Mouse (Mus musculus): Measurements from ENCODE around the gene Pfn4. TPM values are rescaled to one million over a fixed set of nuclear protein-coding genes. Genes with fewer than 3 reads are reported as not detected.
A peak's percentile ranks its signal among the peaks of the same experiment; 100 is the strongest.
"Not testable (repeated sequence)": the region's sequence is repeated elsewhere in the genome, so short reads cannot be mapped to it uniquely, and the experiment has no call there.

Gene Pfn4
- polyA plus RNA-seq, 1 experiment, result 11.0 TPM

GRCm38 (mm10) chr12:4777734-4778133 lies 8.9 kb downstream of the Pfn4 start:
- 91% methylated on average over 6 of the region's 6 CpGs for WGBS
- Histone ChIP-seq H3K27me3 (ENCODE audit: control insufficient read depth, insufficient read depth, low read length) (no peaks in the 10 kb centered on the region; the same call in 1 of the 2 replicates), H3K4me1 (ENCODE audit: control insufficient read depth, insufficient read depth, low read length) (0 out of 2 replicates have a peak, but pooled peaks cover 5% of the 10 kb centered on the region), H3K27ac (ENCODE audit: insufficient read depth, low read length) (no peak overlapping the region), H3K4me3 (replicated peaks; ENCODE audit: insufficient read depth, low read depth, low read length) (no peak overlapping the region)
- TF ChIP-seq POLR2A (IDR thresholded peaks at IDR 0.05; ENCODE audit: borderline replicate concordance, insufficient read depth, low read length) (no peak), CTCF (IDR thresholded peaks at IDR 0.05; ENCODE audit: borderline replicate concordance, insufficient read depth, low read depth, low read length) (no peak)
- no peak for DNase-seq

- Histone ChIP-seq H3K4me1 (ENCODE audit: control insufficient read depth, insufficient read depth, low read length) (0 out of 2 replicates have a peak, but pooled peaks cover 5% of the 10 kb centered on the region), H3K27ac (ENCODE audit: insufficient read depth, low read length) (no peak overlapping the region), H3K27me3 (ENCODE audit: control insufficient read depth, insufficient read depth, low read length) (no peaks in the 10 kb centered on the region; the same call in 1 of the 2 replicates), H3K4me3 (replicated peaks; ENCODE audit: insufficient read depth, low read depth, low read length) (no peak overlapping the region)
- DNase-seq, result no peak
- TF ChIP-seq CTCF (IDR thresholded peaks at IDR 0.05; ENCODE audit: borderline replicate concordance, insufficient read depth, low read depth, low read length), result no peak
- no peak for TF ChIP-seq POLR2A (IDR thresholded peaks at IDR 0.05; ENCODE audit: borderline replicate concordance, insufficient read depth, low read length)
- 81% methylated on average over 2 of the region's 2 CpGs for WGBS
Measured at GRCm38 (mm10) chr12:4780245-4780644, 11.4 kb downstream of the Pfn4 start.

- TF ChIP-seq POLR2A (IDR thresholded peaks at IDR 0.05; ENCODE audit: borderline replicate concordance, insufficient read depth, low read length) (no peak), CTCF (IDR thresholded peaks at IDR 0.05; ENCODE audit: borderline replicate concordance, insufficient read depth, low read depth, low read length) (no peak)
Measured at GRCm38 (mm10) chr12:4781270-4781669, 12.4 kb downstream of the Pfn4 start.

DNA sequence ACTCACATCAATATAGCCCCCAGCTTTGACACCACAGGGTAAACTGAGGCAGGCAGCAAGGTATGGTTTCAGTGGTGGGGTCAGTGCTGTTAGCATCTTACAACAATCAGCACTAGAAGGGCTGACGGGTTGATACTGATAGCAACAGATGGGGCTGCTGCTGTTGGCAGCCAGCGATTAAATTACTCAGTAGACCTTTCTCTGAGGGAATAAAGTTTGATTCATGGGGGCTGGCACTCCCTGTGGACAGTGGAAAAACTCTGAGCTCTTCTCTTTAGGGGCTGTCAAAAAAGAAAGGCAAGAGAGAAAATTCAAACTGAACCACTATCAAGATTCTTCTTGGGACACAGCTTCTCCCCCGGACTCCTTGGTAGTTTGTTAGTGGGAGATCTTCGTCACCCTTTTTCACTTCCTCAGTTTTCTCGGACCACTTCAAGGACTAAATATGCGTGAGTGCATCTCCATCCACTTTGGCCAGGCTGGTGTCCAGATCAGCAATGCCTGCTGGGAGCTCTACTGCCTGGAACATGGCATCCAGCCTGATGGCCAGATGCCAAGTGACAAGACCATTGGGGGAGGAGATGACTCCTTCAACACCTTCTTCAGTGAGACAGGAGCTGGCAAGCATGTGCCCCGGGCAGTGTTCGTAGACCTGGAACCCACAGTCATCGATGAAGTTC lies 13.0 kb downstream of the Pfn4 start:
- DNase-seq, result peak; percentile 36 to 37
- WGBS, result 16% methylated on average over 9 of the region's 9 CpGs

More at GRCm38 (mm10) chr12:4781270-4781669, 12.4 kb downstream of the Pfn4 start:
- no peak overlapping the region for H3K27ac ChIP-seq (ENCODE audit: insufficient read depth, low read length)
- 0 out of 2 replicates have a peak, but pooled peaks cover 5% of the 10 kb centered on the region for H3K4me1 ChIP-seq (ENCODE audit: control insufficient read depth, insufficient read depth, low read length)
- H3K27me3 ChIP-seq (ENCODE audit: control insufficient read depth, insufficient read depth, low read length), result no peaks in the 10 kb centered on the region; the same call in 1 of the 2 replicates
- no peak for DNase-seq
- no peak overlapping the region for H3K4me3 ChIP-seq (replicated peaks; ENCODE audit: insufficient read depth, low read depth, low read length)
- 92% methylated on average over 1 of the region's 1 CpGs for WGBS

GRCm38 (mm10) chr12:4783598-4783997 lies 14.8 kb downstream of the Pfn4 start:
- WGBS, result 62% methylated on average over 5 of the region's 5 CpGs
- Histone ChIP-seq H3K27me3 (ENCODE audit: control insufficient read depth, insufficient read depth, low read length) (no peaks in the 10 kb centered on the region; the same call in 1 of the 2 replicates), H3K27ac (ENCODE audit: insufficient read depth, low read length) (no peak overlapping the region), H3K4me3 (replicated peaks; ENCODE audit: insufficient read depth, low read depth, low read length) (no peak overlapping the region), H3K4me1 (ENCODE audit: control insufficient read depth, insufficient read depth, low read length) (0 out of 2 replicates have a peak, but pooled peaks cover 5% of the 10 kb centered on the region)
- DNase-seq, result no peak
- no peak for TF ChIP-seq CTCF (IDR thresholded peaks at IDR 0.05; ENCODE audit: borderline replicate concordance, insufficient read depth, low read depth, low read length)
- TF ChIP-seq POLR2A (IDR thresholded peaks at IDR 0.05; ENCODE audit: borderline replicate concordance, insufficient read depth, low read length), result no peak

More for the DNA sequence above, 13.0 kb downstream of the Pfn4 start:
- H3K4me3 ChIP-seq (replicated peaks; ENCODE audit: insufficient read depth, low read depth, low read length); H3K27ac ChIP-seq (ENCODE audit: insufficient read depth, low read length); H3K27me3 ChIP-seq (ENCODE audit: control insufficient read depth, insufficient read depth, low read length); H3K4me1 ChIP-seq (ENCODE audit: control insufficient read depth, insufficient read depth, low read length): not testable (repeated sequence)

DNA sequence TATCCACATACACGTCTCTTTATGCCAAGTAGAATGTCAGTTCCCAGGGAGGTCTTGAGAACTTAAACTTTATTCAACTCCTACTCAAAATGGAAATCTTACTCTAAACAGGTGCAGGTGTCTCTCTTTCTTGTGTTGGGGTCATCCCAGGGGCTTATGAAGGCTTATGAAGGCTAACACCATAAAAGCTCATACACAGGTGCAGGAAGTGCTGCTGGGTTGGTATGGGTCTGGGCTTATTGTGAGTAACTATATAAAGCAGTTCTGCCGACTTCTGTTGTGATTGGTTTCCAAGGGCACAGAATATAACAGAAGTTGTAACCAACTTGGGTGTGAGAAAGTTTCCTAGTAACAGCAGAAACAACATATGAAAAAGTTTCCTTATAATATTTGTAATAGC lies 15.6 kb downstream of the Pfn4 start:
- TF ChIP-seq CTCF (IDR thresholded peaks at IDR 0.05; ENCODE audit: borderline replicate concordance, insufficient read depth, low read depth, low read length), result no peak
- TF ChIP-seq POLR2A (IDR thresholded peaks at IDR 0.05; ENCODE audit: borderline replicate concordance, insufficient read depth, low read length), result no peak
- no peak overlapping the region for H3K27ac ChIP-seq (ENCODE audit: insufficient read depth, low read length)
- H3K4me3 ChIP-seq (replicated peaks; ENCODE audit: insufficient read depth, low read depth, low read length), result no peak overlapping the region
- 77% methylated on average over 2 of the region's 2 CpGs for WGBS
- no peaks in the 10 kb centered on the region; the same call in 1 of the 2 replicates for H3K27me3 ChIP-seq (ENCODE audit: control insufficient read depth, insufficient read depth, low read length)
- no peak for DNase-seq
- H3K4me1 ChIP-seq (ENCODE audit: control insufficient read depth, insufficient read depth, low read length), result 0 out of 2 replicates have a peak, but pooled peaks cover 5% of the 10 kb centered on the region

DNA sequence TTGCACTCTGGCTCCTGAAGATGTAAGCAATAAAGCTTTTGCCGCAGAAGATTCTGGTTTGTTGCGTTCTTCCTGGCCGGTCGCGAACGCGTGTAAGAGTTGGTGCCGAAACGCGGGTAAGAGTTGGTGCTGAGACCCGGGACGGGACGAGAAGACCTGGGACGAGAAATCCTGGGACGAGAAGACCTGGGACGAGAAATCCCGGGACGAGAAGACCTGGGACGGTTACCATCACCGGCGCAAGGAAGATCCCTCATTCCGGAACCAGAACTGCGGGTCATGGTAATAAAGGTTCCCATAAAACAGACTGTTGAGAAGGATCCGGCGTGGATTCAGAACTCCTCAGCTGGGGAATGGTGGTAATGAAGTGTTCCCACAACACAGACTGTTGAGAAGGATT lies 19.3 kb downstream of the Pfn4 start:
- not testable (repeated sequence) for DNase-seq; H3K4me3 ChIP-seq (replicated peaks; ENCODE audit: insufficient read depth, low read depth, low read length)
- 96% methylated on average over 25 of the region's 25 CpGs for WGBS

DNA sequence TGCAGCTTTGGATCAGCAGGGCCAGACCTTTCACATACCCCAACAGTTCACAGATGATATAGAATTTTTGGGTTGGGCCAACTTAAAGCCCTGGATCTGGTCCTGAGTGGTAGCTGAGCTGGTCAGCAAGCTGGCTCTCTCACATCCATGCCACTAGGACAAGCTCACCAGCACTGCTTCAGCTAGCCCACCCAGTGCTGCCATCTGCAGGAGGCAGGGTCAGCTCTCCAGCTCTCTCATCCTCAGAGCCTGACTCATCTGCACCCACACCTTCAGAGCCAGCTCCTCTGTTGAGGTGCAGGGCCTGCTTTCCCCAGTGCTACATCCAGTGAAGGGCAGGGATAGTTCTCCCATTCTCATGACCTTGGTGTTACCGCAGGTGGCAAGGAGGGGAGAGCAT lies 24.9 kb downstream of the Pfn4 start:
- Histone ChIP-seq H3K4me1 (ENCODE audit: control insufficient read depth, insufficient read depth, low read length) (no peaks in the 10 kb centered on the region), H3K27me3 (ENCODE audit: control insufficient read depth, insufficient read depth, low read length) (no peaks in the 10 kb centered on the region), H3K27ac (ENCODE audit: insufficient read depth, low read length) (no peak overlapping the region), H3K4me3 (replicated peaks; ENCODE audit: insufficient read depth, low read depth, low read length) (no peak overlapping the region)
- WGBS, result 81% methylated on average over 1 of the region's 1 CpGs
- DNase-seq, result no peak
- TF ChIP-seq CTCF (IDR thresholded peaks at IDR 0.05; ENCODE audit: borderline replicate concordance, insufficient read depth, low read depth, low read length) (peak; percentile 47), POLR2A (IDR thresholded peaks at IDR 0.05; ENCODE audit: borderline replicate concordance, insufficient read depth, low read length) (no peak)

More for the DNA sequence above, 19.3 kb downstream of the Pfn4 start:
- H3K4me1 ChIP-seq (ENCODE audit: control insufficient read depth, insufficient read depth, low read length); H3K27ac ChIP-seq (ENCODE audit: insufficient read depth, low read length); H3K27me3 ChIP-seq (ENCODE audit: control insufficient read depth, insufficient read depth, low read length): not testable (repeated sequence)

DNA sequence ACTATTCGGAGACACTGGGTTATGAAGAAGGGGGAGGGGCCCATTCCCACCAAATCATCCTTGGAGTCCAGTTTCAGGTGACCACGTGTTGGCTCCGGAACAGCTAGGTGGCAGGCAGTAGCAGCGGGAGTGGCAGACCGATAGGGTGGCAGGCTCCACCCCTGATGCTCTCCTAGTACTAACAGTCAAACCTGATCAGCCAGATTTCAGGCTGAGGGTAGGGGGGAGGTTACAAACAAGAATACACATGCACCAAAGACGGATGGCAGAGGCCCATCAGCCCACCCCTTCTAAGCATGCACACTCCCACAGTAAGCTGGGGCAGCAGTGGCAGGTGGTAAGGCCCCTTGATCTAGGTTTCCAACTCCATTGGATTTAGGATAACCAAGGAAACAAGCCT lies 28.6 kb downstream of the Pfn4 start:
- H3K27me3 ChIP-seq (ENCODE audit: control insufficient read depth, insufficient read depth, low read length); H3K27ac ChIP-seq (ENCODE audit: insufficient read depth, low read length); H3K4me3 ChIP-seq (replicated peaks; ENCODE audit: insufficient read depth, low read depth, low read length); DNase-seq; H3K4me1 ChIP-seq (ENCODE audit: control insufficient read depth, insufficient read depth, low read length): not testable (repeated sequence)
- WGBS, result 71% methylated on average over 6 of the region's 6 CpGs
